ENCODE assay signal across 8 mouse cellular contexts in genomic region chr9:40802533-40802875, GRCm38 (mm10). TPM values are rescaled to one million over a fixed set of nuclear protein-coding genes. Genes with fewer than 3 reads are reported as not detected.
A peak's percentile ranks its signal among the peaks of the same experiment; 100 is the strongest.
DNase-seq lines count a peak whose midpoint lies in the region; ATAC-seq and TF ChIP-seq lines count a peak whose summit lies in the region.
"Not testable (repeated sequence)": the region's sequence is repeated elsewhere in the genome, so short reads cannot be mapped to it uniquely, and the experiment has no call there.

No protein-coding gene starts in this region.

- H3K4me1 ChIP-seq in E14TG2a.4 (replicated peaks; ENCODE audit: low read depth, low read length) = peaks cover 17% of the 10 kb centered on the region
- H3K4me1 ChIP-seq in embryonic facial prominence, embryonic 12.5 days = peaks cover 45% of the 10 kb centered on the region
- peaks cover 36% of the 10 kb centered on the region for H3K4me1 ChIP-seq in hindbrain, embryonic 14.5 days (replicated peaks; ENCODE audit: control insufficient read depth, insufficient read depth, low read length)
- H3K4me1 ChIP-seq in liver, embryonic 16.5 days (ENCODE audit: control insufficient read depth, low read depth, low read length) = peaks cover 27% of the 10 kb centered on the region
- peaks cover 49% of the 10 kb centered on the region for H3K4me1 ChIP-seq in midbrain, embryonic 15.5 days
- H3K4me1 ChIP-seq in stomach, embryonic 16.5 days (ENCODE audit: control insufficient read depth, insufficient read depth, low read length) = peaks cover 32% of the 10 kb centered on the region

- peaks cover 38% of the 10 kb centered on the region for H3K36me3 ChIP-seq in E14TG2a.4 (ENCODE audit: insufficient read depth, low read length)
- peaks cover 27% of the 10 kb centered on the region for H3K36me3 ChIP-seq in embryonic facial prominence, embryonic 12.5 days
- peaks cover 48% of the 10 kb centered on the region for H3K36me3 ChIP-seq in hindbrain, embryonic 14.5 days (replicated peaks; ENCODE audit: control insufficient read depth, insufficient read depth)
- H3K36me3 ChIP-seq in liver, embryonic 16.5 days (ENCODE audit: control insufficient read depth, insufficient read depth) = peaks cover 26% of the 10 kb centered on the region
- H3K36me3 ChIP-seq in midbrain, embryonic 15.5 days (replicated peaks) = peaks cover 16% of the 10 kb centered on the region; the same call in 1 of the 2 replicates
- H3K36me3 ChIP-seq in stomach, embryonic 16.5 days (ENCODE audit: control insufficient read depth, insufficient read depth, low read length) = peaks cover 24% of the 10 kb centered on the region

- peaks cover 37% of the 10 kb centered on the region for H3K9me3 ChIP-seq in E14TG2a.4 (ENCODE audit: low read length)
- H3K9me3 ChIP-seq in embryonic facial prominence, embryonic 12.5 days; hindbrain, embryonic 14.5 days (ENCODE audit: control insufficient read depth, low read length); liver, embryonic 16.5 days (replicated peaks; ENCODE audit: control insufficient read depth, low read length); midbrain, embryonic 15.5 days; stomach, embryonic 16.5 days (replicated peaks; ENCODE audit: control insufficient read depth, low read length): not testable (repeated sequence)

- DNase-seq in gastrocnemius, adult 2 months; hindbrain, embryonic 14.5 days (ENCODE audit: low spot score); layer of hippocampus, adult 2 months (ENCODE audit: low spot score in 2 of 2): not testable (repeated sequence)

- intact Hi-C loops in gastrocnemius, adult 2 months (cut with DNase I) = not testable (repeated sequence)

- H3K4me3 ChIP-seq in E14TG2a.4 (replicated peaks; ENCODE audit: low read length) = peak overlapping the region; percentile 90
- H3K4me3 ChIP-seq in embryonic facial prominence, embryonic 12.5 days = peak overlapping the region; percentile 86
- peak overlapping the region; percentile 93 for H3K4me3 ChIP-seq in gastrocnemius, adult 2 months
- H3K4me3 ChIP-seq in hindbrain, embryonic 14.5 days (replicated peaks; ENCODE audit: low read length) = peak overlapping the region; percentile 67
- peak overlapping the region; percentile 91 for H3K4me3 ChIP-seq in layer of hippocampus, adult 2 months
- H3K4me3 ChIP-seq in liver, embryonic 16.5 days (ENCODE audit: low read depth, low read length) = peak overlapping the region; percentile 92
- peak overlapping the region; percentile 74 for H3K4me3 ChIP-seq in midbrain, embryonic 15.5 days
- peak overlapping the region; percentile 91 for H3K4me3 ChIP-seq in stomach, embryonic 16.5 days (replicated peaks; ENCODE audit: low read length)

- H3K9ac ChIP-seq in embryonic facial prominence, embryonic 12.5 days = peak overlapping the region; percentile 91
- H3K9ac ChIP-seq in hindbrain, embryonic 14.5 days = peak overlapping the region; percentile 89
- peak overlapping the region; percentile 97 for H3K9ac ChIP-seq in liver, embryonic 16.5 days (ENCODE audit: low read depth, low read length)
- peak overlapping the region; percentile 93 for H3K9ac ChIP-seq in midbrain, embryonic 15.5 days
- peak overlapping the region; percentile 95 for H3K9ac ChIP-seq in stomach, embryonic 16.5 days (ENCODE audit: low read length)

- TF ChIP-seq CTCF in E14TG2a.4 (conservative IDR thresholded peaks at IDR 0.05; ENCODE audit: low read length); gastrocnemius, adult 2 months (IDR thresholded peaks at IDR 0.05); layer of hippocampus, adult 2 months (conservative IDR thresholded peaks at IDR 0.05): not testable (repeated sequence)

- H3K27ac ChIP-seq in embryonic facial prominence, embryonic 12.5 days; gastrocnemius, adult 2 months; hindbrain, embryonic 14.5 days; layer of hippocampus, adult 2 months; midbrain, embryonic 15.5 days; stomach, embryonic 16.5 days (ENCODE audit: low read length): not testable (repeated sequence)
- H3K27ac ChIP-seq in liver, embryonic 16.5 days (ENCODE audit: low read length) = peak overlapping the region; percentile 95; the same call in 1 of the 2 replicates

- not testable (repeated sequence) for ATAC-seq in embryonic facial prominence, embryonic 12.5 days (ENCODE audit: insufficient number of reproducible peaks, insufficient read depth, low FRiP score, low TSS enrichment); hindbrain, embryonic 14.5 days (ENCODE audit: low FRiP score); liver, embryonic 16.5 days (ENCODE audit: low read depth); midbrain, embryonic 15.5 days (replicated peaks); stomach, embryonic 16.5 days (ENCODE audit: insufficient read depth, low FRiP score)

- WGBS in embryonic facial prominence, embryonic 12.5 days = 4% methylated on average over 8 of the region's 8 CpGs
- WGBS in hindbrain, embryonic 14.5 days = 5% methylated on average over 8 of the region's 8 CpGs
- 1% methylated on average over 8 of the region's 8 CpGs for WGBS in liver, embryonic 16.5 days (ENCODE audit: insufficient replicate concordance)
- WGBS in midbrain, embryonic 15.5 days = 2% methylated on average over 8 of the region's 8 CpGs
- WGBS in stomach, embryonic 16.5 days = 4% methylated on average over 8 of the region's 8 CpGs

- H3K27me3 ChIP-seq in E14TG2a.4 (ENCODE audit: insufficient read depth, low read length); embryonic facial prominence, embryonic 12.5 days; hindbrain, embryonic 14.5 days (ENCODE audit: control insufficient read depth, insufficient read depth, low read length); liver, embryonic 16.5 days (ENCODE audit: control insufficient read depth, insufficient read depth, low read depth, low read length); midbrain, embryonic 15.5 days (replicated peaks); stomach, embryonic 16.5 days (ENCODE audit: control insufficient read depth, insufficient read depth, low read length): not testable (repeated sequence)

- peak overlapping the region; percentile 66 for H3K4me2 ChIP-seq in embryonic facial prominence, embryonic 12.5 days (replicated peaks)
- peak overlapping the region; percentile 89 for H3K4me2 ChIP-seq in hindbrain, embryonic 14.5 days (replicated peaks)
- peak overlapping the region; percentile 79 for H3K4me2 ChIP-seq in liver, embryonic 16.5 days (ENCODE audit: low read depth, low read length)
- peak overlapping the region; percentile 73 for H3K4me2 ChIP-seq in midbrain, embryonic 15.5 days
- peak overlapping the region; percentile 77 for H3K4me2 ChIP-seq in stomach, embryonic 16.5 days (ENCODE audit: low read depth, low read length)

RNA-seq across cellular contexts. Expression of gene Hspa8, which starts 1.7 kb away (rescaled TPM):
- polyA plus RNA-seq in embryonic facial prominence, embryonic 12.5 days (2016; fragmentation: Nextera tagmentation; extraction: Ambion mirVana) = 2,550 and 2,595 TPM in 2 replicates
- total RNA-seq in gastrocnemius, adult 2 months (2021) = 1,000 to 10,000 TPM; 1,297 to 1,609 TPM
- polyA plus RNA-seq in hindbrain, embryonic 14.5 days (2014; fragmentation: Nextera tagmentation; extraction: Ambion mirVana) = 2,885 and 3,458 TPM in 2 replicates
- 1,000 to 10,000 TPM; 2,132 to 2,154 TPM for total RNA-seq in layer of hippocampus, adult 2 months (2021)
- 981 and 995 TPM in 2 replicates for polyA plus RNA-seq in liver, embryonic 16.5 days (2015; fragmentation: Nextera tagmentation; extraction: Ambion mirVana)
- 3,196 and 3,218 TPM in 2 replicates for polyA plus RNA-seq in midbrain, embryonic 15.5 days (2015; fragmentation: Nextera tagmentation; extraction: Ambion mirVana)
- polyA plus RNA-seq in stomach, embryonic 16.5 days (2015; fragmentation: Nextera tagmentation; extraction: Ambion mirVana) = 2,089 and 2,252 TPM in 2 replicates
